Mouse (Mus musculus): ENCODE measurements at regions not wholly inside any gene's neighbourhood (a gene's known extent, or its start where the extent isn't known, plus 50 kb on each side); places are given as distances from the start of the nearest gene placed in this dataset.

DNA sequence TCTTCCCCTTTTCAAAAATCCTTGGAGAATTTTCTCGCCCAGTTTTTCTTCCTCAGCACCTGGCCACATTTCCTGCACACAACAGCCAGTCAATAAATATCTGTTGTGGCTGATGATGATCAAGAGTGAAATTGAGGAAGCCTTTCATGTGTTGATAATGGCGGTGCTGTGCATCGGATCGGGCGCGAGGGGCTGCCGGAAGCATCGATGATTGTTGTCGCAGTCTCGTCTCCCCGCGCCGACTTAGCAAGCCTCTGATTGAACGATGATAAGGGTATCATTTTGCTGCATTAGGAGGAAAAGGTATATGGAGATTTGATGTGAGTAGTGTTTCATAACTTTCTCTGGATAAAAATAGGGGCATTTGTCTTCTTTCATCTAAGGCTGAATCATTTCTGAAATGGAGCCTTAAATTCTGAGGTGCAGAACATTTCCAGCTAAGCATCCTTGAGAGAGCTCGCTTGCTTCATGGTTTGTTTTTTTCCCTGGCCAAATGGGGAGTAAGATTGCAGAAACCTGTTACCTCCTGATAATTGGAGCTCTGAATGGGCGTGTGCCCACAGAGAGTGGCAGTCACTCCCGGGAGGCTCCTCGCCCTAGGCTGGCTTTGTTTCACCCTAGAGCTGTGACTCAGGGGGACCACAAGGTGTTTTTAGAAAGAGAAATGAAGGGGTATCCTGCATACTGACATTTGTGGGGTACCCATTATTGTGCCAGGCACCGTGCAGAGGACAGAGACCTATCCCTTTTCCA is 94.8 kb upstream of the Podxl start:
- H3K27me3 ChIP-seq (ENCODE audit: control insufficient read depth, insufficient read depth, low read length) = 0 out of 2 replicates have a peak, but pooled peaks cover 2% of the 10 kb centered on the region
- ATAC-seq (ENCODE audit: insufficient read depth, low read depth) = no peak
- H3K9me3 ChIP-seq (replicated peaks; ENCODE audit: control insufficient read depth, low read length) = no peaks in the 10 kb centered on the region
- no peak for TF ChIP-seq EP300 (IDR thresholded peaks at IDR 0.05; ENCODE audit: low read depth)
- no peak for TF ChIP-seq CTCF (IDR thresholded peaks at IDR 0.05; ENCODE audit: low read depth)
- 77% methylated on average over 19 of the region's 19 CpGs for WGBS
- no peak overlapping the region for H3K27ac ChIP-seq (ENCODE audit: low read depth)
- no peaks in the 10 kb centered on the region for H3K4me1 ChIP-seq (ENCODE audit: control insufficient read depth, insufficient read depth)
- H3K4me2 ChIP-seq (ENCODE audit: low read depth, low read length) = no peak overlapping the region
- no peak overlapping the region for H3K9ac ChIP-seq (replicated peaks; ENCODE audit: low read depth, low read length)
- no peaks in the 10 kb centered on the region for H3K36me3 ChIP-seq (replicated peaks; ENCODE audit: control insufficient read depth, insufficient read depth, low read length)
- DNase-seq (ENCODE audit: low spot score) = no peak
- H3K4me3 ChIP-seq (ENCODE audit: low read depth, low read length) = no peak overlapping the region

DNA sequence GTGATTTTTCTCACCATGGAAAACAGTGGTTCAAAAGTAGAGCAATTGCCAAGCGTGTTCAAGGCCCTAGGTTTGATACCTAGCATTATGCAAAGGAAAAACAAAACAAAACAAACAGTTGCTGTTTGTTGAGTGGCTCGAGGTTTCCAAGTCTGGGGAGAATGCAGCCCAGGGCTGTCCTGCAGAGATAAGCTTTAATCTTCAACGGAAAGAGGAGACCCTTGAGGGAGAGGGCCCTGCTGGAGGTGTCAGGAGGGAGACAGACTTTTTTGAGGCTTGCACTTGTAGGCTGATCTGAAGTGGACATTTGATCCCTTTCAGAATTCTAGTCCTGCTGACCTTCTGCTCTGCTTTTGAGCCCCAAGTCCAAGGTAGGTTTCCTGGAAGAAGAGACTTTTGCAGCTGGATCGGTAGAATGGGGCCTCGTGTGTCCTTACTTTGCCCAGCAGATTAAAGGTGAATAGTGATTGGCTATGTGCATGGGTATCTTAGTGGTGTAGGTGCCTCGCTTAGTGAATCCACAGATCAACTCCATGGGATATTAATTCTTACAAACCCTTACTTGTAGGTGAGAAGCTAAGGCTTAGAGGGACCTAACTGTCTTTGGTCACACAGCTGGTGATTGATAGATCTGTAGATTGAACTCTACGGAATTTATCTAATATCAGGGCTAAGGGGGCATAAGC is 87.2 kb upstream of the Podxl start:
- Histone ChIP-seq H3K36me3 (replicated peaks; ENCODE audit: control insufficient read depth, insufficient read depth, low read length) (no peaks in the 10 kb centered on the region), H3K27me3 (ENCODE audit: control insufficient read depth, insufficient read depth, low read length) (no peaks in the 10 kb centered on the region), H3K4me2 (ENCODE audit: low read depth, low read length) (no peak overlapping the region), H3K9ac (replicated peaks; ENCODE audit: low read depth, low read length) (no peak overlapping the region), H3K4me3 (ENCODE audit: low read depth, low read length) (no peak overlapping the region), H3K4me1 (ENCODE audit: control insufficient read depth, insufficient read depth) (no peaks in the 10 kb centered on the region), H3K27ac (ENCODE audit: low read depth) (no peak overlapping the region), H3K9me3 (replicated peaks; ENCODE audit: control insufficient read depth, low read length) (no peaks in the 10 kb centered on the region)
- TF ChIP-seq EP300 (IDR thresholded peaks at IDR 0.05; ENCODE audit: low read depth) (no peak), CTCF (IDR thresholded peaks at IDR 0.05; ENCODE audit: low read depth) (no peak)
- 53% methylated on average over 7 of the region's 7 CpGs for WGBS
- DNase-seq (ENCODE audit: low spot score) = no peak
- ATAC-seq (ENCODE audit: insufficient read depth, low read depth) = no peak

DNA sequence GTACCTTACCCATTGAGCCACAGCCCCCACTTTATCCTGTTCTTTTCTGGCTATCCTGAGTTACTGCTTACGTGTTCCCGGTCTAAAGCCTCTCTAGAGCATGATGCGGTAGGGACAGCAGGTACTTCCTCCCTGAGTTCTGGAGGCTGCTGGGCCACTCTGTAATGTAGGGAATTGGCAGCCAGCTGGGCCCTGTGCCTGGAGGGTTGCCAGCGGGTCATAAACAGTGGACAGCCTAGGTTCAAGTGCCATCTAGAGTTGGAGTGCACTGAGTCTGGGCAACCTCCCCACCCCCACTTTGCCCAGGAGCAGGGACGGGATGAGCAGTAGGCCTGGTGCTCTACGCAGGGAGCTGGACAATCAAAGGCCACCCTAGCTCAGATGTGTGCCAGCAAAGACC is 81.5 kb upstream of the Podxl start:
- 77% methylated on average over 6 of the region's 6 CpGs for WGBS
- Histone ChIP-seq H3K9me3 (replicated peaks; ENCODE audit: control insufficient read depth, low read length) (no peaks in the 10 kb centered on the region), H3K4me3 (ENCODE audit: low read depth, low read length) (no peak overlapping the region), H3K4me2 (ENCODE audit: low read depth, low read length) (no peak overlapping the region), H3K27ac (ENCODE audit: low read depth) (no peak overlapping the region), H3K9ac (replicated peaks; ENCODE audit: low read depth, low read length) (no peak overlapping the region), H3K27me3 (ENCODE audit: control insufficient read depth, insufficient read depth, low read length) (no peaks in the 10 kb centered on the region), H3K36me3 (replicated peaks; ENCODE audit: control insufficient read depth, insufficient read depth, low read length) (no peaks in the 10 kb centered on the region), H3K4me1 (ENCODE audit: control insufficient read depth, insufficient read depth) (peaks cover 12% of the 10 kb centered on the region; the same call in 1 of the 2 replicates)
- TF ChIP-seq EP300 (IDR thresholded peaks at IDR 0.05; ENCODE audit: low read depth) = no peak
- TF ChIP-seq CTCF (IDR thresholded peaks at IDR 0.05; ENCODE audit: low read depth) = no peak
- no peak for ATAC-seq (ENCODE audit: insufficient read depth, low read depth)
- no peak for DNase-seq (ENCODE audit: low spot score)

DNA sequence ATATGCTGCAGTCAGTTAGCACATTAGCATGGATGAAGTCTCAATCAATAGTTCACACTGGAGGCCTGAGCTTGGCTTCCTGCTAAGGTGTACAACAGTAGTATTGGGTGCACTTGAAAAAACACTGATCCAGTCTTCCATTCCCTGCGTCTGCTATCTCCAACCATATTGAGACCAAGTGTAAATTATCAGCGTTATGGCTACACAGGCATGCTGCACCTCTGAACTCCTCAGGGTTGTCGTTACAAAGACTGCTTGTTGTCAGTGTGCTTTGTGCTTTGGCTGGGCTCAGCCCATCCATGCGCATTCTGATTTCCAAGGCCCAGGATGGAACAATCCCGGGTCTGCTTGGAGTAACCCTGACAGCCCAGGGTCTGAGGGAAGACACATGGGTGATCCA is 80.7 kb upstream of the Podxl start:
- WGBS = 67% methylated on average over 5 of the region's 5 CpGs
- no peaks in the 10 kb centered on the region for H3K9me3 ChIP-seq (replicated peaks; ENCODE audit: control insufficient read depth, low read length)
- peaks cover 12% of the 10 kb centered on the region; the same call in 1 of the 2 replicates for H3K4me1 ChIP-seq (ENCODE audit: control insufficient read depth, insufficient read depth)
- H3K9ac ChIP-seq (replicated peaks; ENCODE audit: low read depth, low read length) = no peak overlapping the region
- H3K4me2 ChIP-seq (ENCODE audit: low read depth, low read length) = no peak overlapping the region
- DNase-seq (ENCODE audit: low spot score) = no peak
- no peak for ATAC-seq (ENCODE audit: insufficient read depth, low read depth)
- H3K4me3 ChIP-seq (ENCODE audit: low read depth, low read length) = no peak overlapping the region
- no peak for TF ChIP-seq EP300 (IDR thresholded peaks at IDR 0.05; ENCODE audit: low read depth)
- TF ChIP-seq CTCF (IDR thresholded peaks at IDR 0.05; ENCODE audit: low read depth) = no peak
- H3K36me3 ChIP-seq (replicated peaks; ENCODE audit: control insufficient read depth, insufficient read depth, low read length) = no peaks in the 10 kb centered on the region
- no peak overlapping the region for H3K27ac ChIP-seq (ENCODE audit: low read depth)
- H3K27me3 ChIP-seq (ENCODE audit: control insufficient read depth, insufficient read depth, low read length) = no peaks in the 10 kb centered on the region

DNA sequence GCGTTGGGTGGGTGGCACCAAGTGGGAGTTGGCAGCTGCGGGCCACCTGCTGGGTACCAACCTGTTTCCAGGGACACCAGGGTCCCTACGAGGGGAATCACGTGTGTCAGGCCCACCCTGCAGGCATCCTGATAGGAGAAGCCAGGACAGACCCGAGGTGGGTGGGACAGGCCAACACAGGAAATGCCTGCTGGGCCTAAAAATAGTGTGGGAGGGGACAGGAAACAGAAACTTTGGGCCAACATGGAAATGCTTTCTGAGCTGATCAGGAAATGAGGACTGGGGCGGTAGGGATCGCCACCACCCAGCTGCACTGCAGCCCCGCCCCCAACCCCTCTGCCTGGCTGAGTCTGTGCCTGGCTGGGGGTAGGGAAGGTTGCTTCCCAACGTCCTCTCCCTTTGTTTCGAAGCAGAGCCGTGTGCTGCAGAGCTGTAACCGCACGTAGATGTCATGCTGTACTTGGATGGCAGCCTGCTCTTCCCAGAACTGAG is 78.7 kb upstream of the Podxl start:
- H3K9ac ChIP-seq (replicated peaks; ENCODE audit: low read depth, low read length) = no peak overlapping the region

More for the DNA sequence above, 78.7 kb upstream of the Podxl start:
- Histone ChIP-seq H3K4me3 (ENCODE audit: low read depth, low read length) (no peak overlapping the region), H3K36me3 (replicated peaks; ENCODE audit: control insufficient read depth, insufficient read depth, low read length) (no peaks in the 10 kb centered on the region), H3K27me3 (ENCODE audit: control insufficient read depth, insufficient read depth, low read length) (no peaks in the 10 kb centered on the region), H3K4me1 (ENCODE audit: control insufficient read depth, insufficient read depth) (peaks cover 18% of the 10 kb centered on the region; the same call in 1 of the 2 replicates), H3K27ac (ENCODE audit: low read depth) (peak overlapping the region; percentile 74), H3K9me3 (replicated peaks; ENCODE audit: control insufficient read depth, low read length) (no peaks in the 10 kb centered on the region), H3K4me2 (ENCODE audit: low read depth, low read length) (peak overlapping the region; percentile 35)
- ATAC-seq (ENCODE audit: insufficient read depth, low read depth) (peak; percentile 85), DNase-seq (ENCODE audit: low spot score) (peak; percentile 76)
- 16% methylated on average over 13 of the region's 13 CpGs for WGBS
- TF ChIP-seq CTCF (IDR thresholded peaks at IDR 0.05; ENCODE audit: low read depth) (no peak), EP300 (IDR thresholded peaks at IDR 0.05; ENCODE audit: low read depth) (peak; percentile 97)
